Mouse (Mus musculus): ENCODE results near the gene Pemt. TPM values are rescaled to one million over a fixed set of nuclear protein-coding genes. Genes with fewer than 3 reads are reported as not detected.

The Pemt gene
- total RNA-seq, 1 experiment from 2014 or later = 69.4 TPM

GRCm38 (mm10) chr11:60057987-60058386 lies 11.7 kb upstream of the Pemt start:
- DNase-seq = no peak

- DNase-seq = no peak
These were observed 10.2 kb upstream of the Pemt start for GRCm38 (mm10) chr11:60056520-60056919.

GRCm38 (mm10) chr11:60048841-60049240 lies 2.6 kb upstream of the Pemt start:
- DNase-seq = no peak

GRCm38 (mm10) chr11:60045676-60046057 lies 622 bp downstream of the Pemt start:
- DNase-seq = no peak

- no peak for DNase-seq
These were observed 1.5 kb downstream of the Pemt start for GRCm38 (mm10) chr11:60044777-60045176.

- DNase-seq = no peak
These were observed 4.0 kb downstream of the Pemt start for GRCm38 (mm10) chr11:60042277-60042676.

GRCm38 (mm10) chr11:60036537-60037220 lies 9.6 kb downstream of the Pemt start:
- DNase-seq = no peak

- peak; percentile 71 for DNase-seq
These were observed 11.3 kb downstream of the Pemt start for GRCm38 (mm10) chr11:60034911-60035400.

GRCm38 (mm10) chr11:60034293-60034692 lies 12.0 kb downstream of the Pemt start:
- no peak for DNase-seq

- DNase-seq = peak; percentile 53
These were observed 13.5 kb downstream of the Pemt start for GRCm38 (mm10) chr11:60032586-60033430.

- DNase-seq = peak; percentile 42
These were observed 15.4 kb downstream of the Pemt start for GRCm38 (mm10) chr11:60030747-60031331.

GRCm38 (mm10) chr11:60029976-60030375 lies 16.3 kb downstream of the Pemt start:
- no peak for DNase-seq

- peak; percentile 59 for DNase-seq
These were observed 18.1 kb downstream of the Pemt start for GRCm38 (mm10) chr11:60027913-60028875.

- peak; percentile 92 for DNase-seq
These were observed 19.0 kb downstream of the Pemt start for GRCm38 (mm10) chr11:60027272-60027671.

- no peak for DNase-seq
These were observed 20.1 kb downstream of the Pemt start for GRCm38 (mm10) chr11:60026166-60026565.

GRCm38 (mm10) chr11:60021201-60021600 lies 25.1 kb downstream of the Pemt start:
- DNase-seq = no peak

GRCm38 (mm10) chr11:60016726-60017125 lies 29.6 kb downstream of the Pemt start:
- peak; percentile 59 for DNase-seq

- DNase-seq = no peak
These were observed 34.8 kb downstream of the Pemt start for GRCm38 (mm10) chr11:60011516-60011915.

- DNase-seq = no peak
These were observed 36.8 kb downstream of the Pemt start for GRCm38 (mm10) chr11:60009451-60009850.

GRCm38 (mm10) chr11:60005866-60006265 lies 40.4 kb downstream of the Pemt start:
- no peak for DNase-seq

- no peak for DNase-seq
These were observed 41.6 kb downstream of the Pemt start for GRCm38 (mm10) chr11:60004716-60005115.

GRCm38 (mm10) chr11:60003811-60004210 lies 42.5 kb downstream of the Pemt start:
- DNase-seq = no peak

All from adrenal gland, postnatal 14 days (tissue).